Mouse (Mus musculus): Measurements from ENCODE around the gene Spib.

DNA sequence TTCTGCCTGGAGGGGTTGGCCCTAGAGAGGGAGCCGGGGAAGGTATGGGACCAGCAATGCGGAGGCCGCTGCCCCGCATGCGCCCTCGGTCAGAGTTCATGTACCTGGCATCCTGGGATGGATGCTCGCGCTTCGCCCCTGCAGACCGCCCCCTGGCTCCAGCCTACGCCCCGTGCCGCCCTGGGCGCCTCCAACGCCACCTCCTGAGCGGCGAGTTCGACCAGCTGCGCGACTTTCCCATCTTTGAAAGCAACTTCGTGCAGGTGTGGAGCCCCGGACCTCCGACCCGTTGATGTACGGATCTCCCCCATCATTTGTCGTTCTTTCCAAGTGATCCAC lies 35.1 kb downstream of the Spib start:
- TF ChIP-seq EP300 (IDR thresholded peaks at IDR 0.05; ENCODE audit: insufficient read depth, low read depth, low read length) (no peak), CTCF (IDR thresholded peaks at IDR 0.05) (peak; percentile 7; the same call in 1 of the 2 replicates), POLR2A (IDR thresholded peaks at IDR 0.05; ENCODE audit: insufficient read depth, low read depth, low read length) (no peak)
